Mouse (Mus musculus): Measurements from ENCODE around the gene Rtn4rl1.

Gene Rtn4rl1

GRCm38 (mm10) chr11:75184986-75185385 is 8.6 kb upstream of the Rtn4rl1 start:
- no peak for DNase-seq (ENCODE audit: low read depth, low spot score)

GRCm38 (mm10) chr11:75189713-75190370 is 3.7 kb upstream of the Rtn4rl1 start:
- DNase-seq (ENCODE audit: low read depth, low spot score), result no peak

- DNase-seq (ENCODE audit: low read depth, low spot score), result peak; percentile 89
Measured at GRCm38 (mm10) chr11:75190371-75190724, 3.2 kb upstream of the Rtn4rl1 start.

- DNase-seq (ENCODE audit: low read depth, low spot score), result no peak
Measured at GRCm38 (mm10) chr11:75190905-75191441, 2.6 kb upstream of the Rtn4rl1 start, which contains the start of gene Dph1. TSS of gene Dph1 (minus strand) at chr11:75191241.

GRCm38 (mm10) chr11:75191841-75192240 is 1.7 kb upstream of the Rtn4rl1 start:
- DNase-seq (ENCODE audit: low read depth, low spot score), result no peak

GRCm38 (mm10) chr11:75192336-75193214 is 1.0 kb upstream of the Rtn4rl1 start:
- peak; percentile 79 for DNase-seq (ENCODE audit: low read depth, low spot score)

GRCm38 (mm10) chr11:75194121-75194849 is 702 bp downstream of the Rtn4rl1 start:
- DNase-seq (ENCODE audit: low read depth, low spot score), result peak; percentile 20

- DNase-seq (ENCODE audit: low read depth, low spot score), result peak; percentile 83
Measured at GRCm38 (mm10) chr11:75194850-75195461, 1.4 kb downstream of the Rtn4rl1 start.

GRCm38 (mm10) chr11:75196131-75196530 is 2.5 kb downstream of the Rtn4rl1 start:
- DNase-seq (ENCODE audit: low read depth, low spot score), result no peak

- no peak for DNase-seq (ENCODE audit: low read depth, low spot score)
Measured at GRCm38 (mm10) chr11:75197956-75198355, 4.4 kb downstream of the Rtn4rl1 start.

- no peak for DNase-seq (ENCODE audit: low read depth, low spot score)
Measured at GRCm38 (mm10) chr11:75198792-75199191, 5.2 kb downstream of the Rtn4rl1 start.

- no peak for DNase-seq (ENCODE audit: low read depth, low spot score)
Measured at GRCm38 (mm10) chr11:75199951-75200350, 6.4 kb downstream of the Rtn4rl1 start.

GRCm38 (mm10) chr11:75200935-75201334 is 7.4 kb downstream of the Rtn4rl1 start:
- no peak for DNase-seq (ENCODE audit: low read depth, low spot score)

GRCm38 (mm10) chr11:75201721-75202120 is 8.1 kb downstream of the Rtn4rl1 start:
- no peak for DNase-seq (ENCODE audit: low read depth, low spot score)

GRCm38 (mm10) chr11:75203926-75204325 is 10.3 kb downstream of the Rtn4rl1 start:
- no peak for DNase-seq (ENCODE audit: low read depth, low spot score)

GRCm38 (mm10) chr11:75204472-75204871 is 10.9 kb downstream of the Rtn4rl1 start:
- DNase-seq (ENCODE audit: low read depth, low spot score), result no peak

- DNase-seq (ENCODE audit: low read depth, low spot score), result no peak
Measured at GRCm38 (mm10) chr11:75206347-75206746, 12.8 kb downstream of the Rtn4rl1 start.

- no peak for DNase-seq (ENCODE audit: low read depth, low spot score)
Measured at GRCm38 (mm10) chr11:75209363-75209762, 15.8 kb downstream of the Rtn4rl1 start.

- no peak for DNase-seq (ENCODE audit: low read depth, low spot score)
Measured at GRCm38 (mm10) chr11:75210093-75210492, 16.5 kb downstream of the Rtn4rl1 start.

GRCm38 (mm10) chr11:75210755-75211154 is 17.2 kb downstream of the Rtn4rl1 start:
- no peak for DNase-seq (ENCODE audit: low read depth, low spot score)

GRCm38 (mm10) chr11:75212031-75212667 is 18.6 kb downstream of the Rtn4rl1 start:
- no peak for DNase-seq (ENCODE audit: low read depth, low spot score)
